Mouse (Mus musculus): ENCODE data around the gene 3110040M04Rik. TPM values are rescaled to one million over a fixed set of nuclear protein-coding genes. Genes with fewer than 3 reads are reported as not detected.
"Not testable (repeated sequence)": the region's sequence is repeated elsewhere in the genome, so short reads cannot be mapped to it uniquely, and the experiment has no call there.

The 3110040M04Rik gene
- total and polyA plus RNA-seq, 2 experiments from 2014 or later: not detected

DNA sequence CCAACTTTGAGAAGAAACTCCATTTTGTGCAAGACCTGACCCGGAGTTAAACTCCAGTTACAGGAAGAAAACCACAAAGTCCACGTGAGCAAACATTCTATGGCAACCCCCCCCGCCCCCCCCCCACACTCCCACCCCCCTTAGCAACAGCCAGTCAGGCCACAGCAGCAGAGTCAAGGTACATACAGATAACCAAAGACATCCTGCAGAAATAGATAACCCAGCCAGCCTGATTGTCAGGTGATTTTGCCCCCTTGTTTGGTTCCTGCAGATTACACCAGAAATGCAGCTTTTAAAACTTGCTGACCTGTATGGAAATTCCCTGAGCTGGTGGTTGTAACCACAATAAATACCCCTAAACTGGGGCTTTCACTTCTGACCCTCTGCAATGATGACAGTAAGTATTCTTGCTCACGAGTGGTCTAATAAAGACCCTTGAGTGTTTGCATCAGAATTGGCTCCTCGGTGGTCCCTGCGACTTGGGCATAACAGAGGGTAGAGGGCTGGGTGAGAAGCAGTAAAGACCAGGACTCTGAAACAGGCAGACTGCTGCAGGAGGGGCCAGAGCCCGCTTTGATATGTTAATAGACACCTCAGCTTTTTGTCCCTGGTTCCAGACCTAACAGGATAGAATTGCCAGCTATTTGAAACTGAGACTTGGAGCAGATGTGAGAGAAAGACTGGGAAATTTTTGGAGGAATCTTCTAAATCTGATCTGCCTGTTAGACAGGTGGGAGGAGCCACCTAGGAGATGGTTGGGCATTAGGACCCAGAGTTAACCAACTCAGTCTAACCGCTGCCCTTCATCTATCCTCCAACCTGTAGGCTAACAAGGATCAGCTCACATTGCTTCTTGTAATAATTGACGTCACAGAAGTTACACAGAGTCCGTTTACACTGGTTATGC, 26.6 kb upstream of the 3110040M04Rik start:
- Histone ChIP-seq H3K4me1 (ENCODE audit: control insufficient read depth, insufficient read depth) (0 out of 2 replicates have a peak, but pooled peaks cover 7% of the 10 kb centered on the region), H3K27me3 (ENCODE audit: control insufficient read depth, insufficient read depth, low read length) (no peaks in the 10 kb centered on the region), H3K9me3 (replicated peaks; ENCODE audit: control insufficient read depth, low read length) (no peaks in the 10 kb centered on the region), H3K4me3 (ENCODE audit: low read depth, low read length) (peak overlapping the region; percentile 14; the same call in 1 of the 2 replicates), H3K36me3 (replicated peaks; ENCODE audit: control insufficient read depth, insufficient read depth, low read length) (no peaks in the 10 kb centered on the region), H3K27ac (ENCODE audit: low read depth) (no peak overlapping the region), H3K4me2 (ENCODE audit: low read depth, low read length) (peak overlapping the region; percentile 37; the same call in 1 of the 2 replicates), H3K9ac (replicated peaks; ENCODE audit: low read depth, low read length) (no peak overlapping the region)
- TF ChIP-seq EP300 (IDR thresholded peaks at IDR 0.05; ENCODE audit: low read depth) (no peak), CTCF (IDR thresholded peaks at IDR 0.05; ENCODE audit: low read depth) (no peak)
- ATAC-seq (ENCODE audit: insufficient read depth, low read depth) (peak; percentile 66), DNase-seq (ENCODE audit: low spot score) (peak; percentile 43)
- 22% methylated on average over 10 of the region's 10 CpGs for WGBS

DNA sequence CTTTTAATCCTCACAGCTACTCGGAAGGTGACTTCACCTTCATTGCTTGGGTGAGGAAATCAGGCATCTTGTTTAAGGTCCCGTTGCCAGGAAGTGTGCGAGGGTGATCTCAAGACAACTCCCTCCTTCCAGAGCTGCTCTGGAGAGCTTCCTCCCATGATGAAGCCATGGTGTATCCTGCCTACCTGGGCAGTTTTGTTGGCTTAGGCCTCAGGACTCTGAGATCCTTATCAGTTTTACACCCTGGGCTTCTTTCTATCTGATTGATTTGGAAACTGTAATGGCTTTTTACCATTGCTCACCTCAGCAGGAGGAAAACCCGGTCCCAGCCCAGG, 26.0 kb upstream of the 3110040M04Rik start:
- peak overlapping the region; percentile 14; the same call in 1 of the 2 replicates for H3K4me3 ChIP-seq (ENCODE audit: low read depth, low read length)
- H3K27ac ChIP-seq (ENCODE audit: low read depth): no peak overlapping the region
- 0 out of 2 replicates have a peak, but pooled peaks cover 7% of the 10 kb centered on the region for H3K4me1 ChIP-seq (ENCODE audit: control insufficient read depth, insufficient read depth)
- ATAC-seq (ENCODE audit: insufficient read depth, low read depth): no peak
- DNase-seq (ENCODE audit: low spot score): no peak
- no peak overlapping the region for H3K9ac ChIP-seq (replicated peaks; ENCODE audit: low read depth, low read length)
- TF ChIP-seq EP300 (IDR thresholded peaks at IDR 0.05; ENCODE audit: low read depth): no peak
- no peak for TF ChIP-seq CTCF (IDR thresholded peaks at IDR 0.05; ENCODE audit: low read depth)
- H3K4me2 ChIP-seq (ENCODE audit: low read depth, low read length): peak overlapping the region; percentile 37; the same call in 1 of the 2 replicates
- no peaks in the 10 kb centered on the region for H3K9me3 ChIP-seq (replicated peaks; ENCODE audit: control insufficient read depth, low read length)
- 31% methylated on average over 4 of the region's 4 CpGs for WGBS
- no peaks in the 10 kb centered on the region for H3K27me3 ChIP-seq (ENCODE audit: control insufficient read depth, insufficient read depth, low read length)
- H3K36me3 ChIP-seq (replicated peaks; ENCODE audit: control insufficient read depth, insufficient read depth, low read length): no peaks in the 10 kb centered on the region

DNA sequence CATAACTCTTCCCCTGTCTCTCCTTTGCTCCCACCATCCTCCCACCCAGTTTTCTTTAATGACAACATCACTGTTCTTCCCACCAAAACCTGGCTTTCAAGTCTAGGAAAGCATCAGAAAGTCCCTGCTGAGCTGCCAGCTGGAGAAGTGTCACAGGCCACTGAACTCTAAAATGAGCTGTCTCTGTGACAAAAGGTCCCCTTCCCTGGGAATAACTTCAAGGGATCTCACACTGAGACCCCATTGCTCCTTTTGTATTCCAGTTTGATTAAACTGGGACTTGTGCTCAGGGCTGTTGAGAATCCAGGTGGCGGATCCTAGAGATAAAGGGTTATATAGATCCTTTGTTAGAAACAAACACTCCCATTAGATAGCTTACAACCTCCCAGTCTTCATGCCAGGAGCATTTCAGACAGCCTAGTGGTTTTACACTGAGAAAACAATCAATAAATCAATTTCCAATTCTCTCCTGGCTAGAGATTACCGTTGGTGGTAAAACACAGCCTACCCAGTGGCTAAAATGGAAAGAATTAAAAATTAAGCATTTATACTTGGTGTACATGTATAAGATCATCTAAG, 25.3 kb upstream of the 3110040M04Rik start:
- Histone ChIP-seq H3K27me3 (ENCODE audit: control insufficient read depth, insufficient read depth, low read length) (no peaks in the 10 kb centered on the region), H3K4me1 (ENCODE audit: control insufficient read depth, insufficient read depth) (0 out of 2 replicates have a peak, but pooled peaks cover 7% of the 10 kb centered on the region), H3K4me3 (ENCODE audit: low read depth, low read length) (no peak overlapping the region), H3K9me3 (replicated peaks; ENCODE audit: control insufficient read depth, low read length) (no peaks in the 10 kb centered on the region), H3K9ac (replicated peaks; ENCODE audit: low read depth, low read length) (no peak overlapping the region), H3K36me3 (replicated peaks; ENCODE audit: control insufficient read depth, insufficient read depth, low read length) (no peaks in the 10 kb centered on the region), H3K4me2 (ENCODE audit: low read depth, low read length) (no peak overlapping the region), H3K27ac (ENCODE audit: low read depth) (no peak overlapping the region)
- DNase-seq (ENCODE audit: low spot score) (no peak), ATAC-seq (ENCODE audit: insufficient read depth, low read depth) (no peak)
- 82% methylated on average over 2 of the region's 2 CpGs for WGBS
- TF ChIP-seq CTCF (IDR thresholded peaks at IDR 0.05; ENCODE audit: low read depth): no peak
- TF ChIP-seq EP300 (IDR thresholded peaks at IDR 0.05; ENCODE audit: low read depth): no peak

DNA sequence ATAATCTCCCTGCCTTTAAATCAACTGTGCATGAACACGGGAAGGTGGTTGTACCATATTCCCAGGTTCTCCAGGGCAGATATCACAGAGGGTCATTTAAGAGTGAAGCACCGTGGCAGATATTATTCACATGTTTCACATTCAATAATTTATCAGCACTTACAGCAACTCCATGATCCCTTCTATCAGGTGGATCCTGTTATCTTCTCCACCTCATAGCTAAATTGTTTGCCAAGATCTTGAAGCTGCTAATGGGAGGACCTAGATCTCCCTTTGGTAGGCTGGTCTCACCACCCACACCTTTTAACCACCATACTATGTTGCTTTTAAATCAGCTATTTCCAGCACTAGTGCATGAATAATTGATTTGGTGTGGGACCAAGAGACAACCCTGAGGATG, 23.8 kb upstream of the 3110040M04Rik start:
- ATAC-seq (ENCODE audit: insufficient read depth, low read depth): no peak
- Histone ChIP-seq H3K27ac (ENCODE audit: low read depth) (no peak overlapping the region), H3K27me3 (ENCODE audit: control insufficient read depth, insufficient read depth, low read length) (no peaks in the 10 kb centered on the region), H3K4me3 (ENCODE audit: low read depth, low read length) (no peak overlapping the region), H3K4me1 (ENCODE audit: control insufficient read depth, insufficient read depth) (0 out of 2 replicates have a peak, but pooled peaks cover 7% of the 10 kb centered on the region), H3K9me3 (replicated peaks; ENCODE audit: control insufficient read depth, low read length) (no peaks in the 10 kb centered on the region), H3K4me2 (ENCODE audit: low read depth, low read length) (no peak overlapping the region), H3K36me3 (replicated peaks; ENCODE audit: control insufficient read depth, insufficient read depth, low read length) (no peaks in the 10 kb centered on the region), H3K9ac (replicated peaks; ENCODE audit: low read depth, low read length) (no peak overlapping the region)
- WGBS: 70% methylated on average over 2 of the region's 2 CpGs
- no peak for TF ChIP-seq CTCF (IDR thresholded peaks at IDR 0.05; ENCODE audit: low read depth)
- no peak for TF ChIP-seq EP300 (IDR thresholded peaks at IDR 0.05; ENCODE audit: low read depth)
- no peak for DNase-seq (ENCODE audit: low spot score)

DNA sequence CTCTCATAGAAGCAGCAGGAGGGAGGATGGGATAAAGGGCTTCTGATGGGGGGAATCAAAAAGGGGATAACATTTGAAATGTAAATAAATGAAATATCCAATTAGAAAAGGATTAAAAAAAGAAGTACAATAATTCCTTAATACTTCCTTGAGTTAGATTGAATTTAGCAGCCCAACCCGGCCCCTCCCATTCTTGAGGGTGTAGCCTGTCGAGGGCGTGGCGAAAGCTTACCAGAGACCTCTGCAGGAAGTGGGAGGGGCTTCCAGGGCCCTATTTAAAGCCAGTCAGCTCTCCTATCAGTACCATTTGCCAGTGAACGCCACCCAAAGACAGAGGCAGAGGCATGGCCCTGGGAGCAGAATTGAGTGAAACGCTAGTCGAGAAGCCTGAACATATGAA, 21.7 kb upstream of the 3110040M04Rik start, which contains the start of gene Gm47985:
Gm47985 (plus strand) TSS at position 272 of the 400 bp plus-strand sequence.
- WGBS: no CpG with 5 or more reads among the region's 7 CpGs
- not testable (repeated sequence) for H3K4me2 ChIP-seq (ENCODE audit: low read depth, low read length); H3K4me1 ChIP-seq (ENCODE audit: control insufficient read depth, insufficient read depth); ATAC-seq (ENCODE audit: insufficient read depth, low read depth); H3K9ac ChIP-seq (replicated peaks; ENCODE audit: low read depth, low read length); H3K36me3 ChIP-seq (replicated peaks; ENCODE audit: control insufficient read depth, insufficient read depth, low read length); H3K4me3 ChIP-seq (ENCODE audit: low read depth, low read length); DNase-seq (ENCODE audit: low spot score); H3K27me3 ChIP-seq (ENCODE audit: control insufficient read depth, insufficient read depth, low read length); H3K27ac ChIP-seq (ENCODE audit: low read depth); H3K9me3 ChIP-seq (replicated peaks; ENCODE audit: control insufficient read depth, low read length)

DNA sequence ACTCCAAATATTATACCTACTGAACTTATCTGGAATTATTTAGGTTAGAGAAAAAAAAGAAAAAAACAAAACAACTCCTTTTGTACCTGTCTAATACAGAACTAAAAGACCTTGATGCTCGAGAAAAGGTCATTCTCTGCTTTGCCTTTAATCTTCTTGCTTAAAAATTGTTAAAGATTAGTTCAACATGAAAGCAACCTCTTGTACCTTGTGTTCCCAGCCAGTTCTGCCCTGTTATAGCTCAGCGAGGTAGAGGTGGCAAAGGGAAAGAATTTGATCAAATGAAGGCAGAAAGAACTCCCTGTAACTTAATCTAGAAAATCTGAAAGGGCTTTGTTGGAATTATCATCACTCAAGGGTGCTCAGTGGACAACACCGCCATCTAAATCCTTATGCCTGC, 17.7 kb upstream of the 3110040M04Rik start:
- not testable (repeated sequence) for H3K4me3 ChIP-seq (ENCODE audit: low read depth, low read length); H3K9ac ChIP-seq (replicated peaks; ENCODE audit: low read depth, low read length); ATAC-seq (ENCODE audit: insufficient read depth, low read depth); DNase-seq (ENCODE audit: low spot score); H3K4me1 ChIP-seq (ENCODE audit: control insufficient read depth, insufficient read depth); H3K27ac ChIP-seq (ENCODE audit: low read depth); H3K27me3 ChIP-seq (ENCODE audit: control insufficient read depth, insufficient read depth, low read length); H3K4me2 ChIP-seq (ENCODE audit: low read depth, low read length); H3K9me3 ChIP-seq (replicated peaks; ENCODE audit: control insufficient read depth, low read length); H3K36me3 ChIP-seq (replicated peaks; ENCODE audit: control insufficient read depth, insufficient read depth, low read length)
- WGBS: 78% methylated on average over 3 of the region's 3 CpGs

DNA sequence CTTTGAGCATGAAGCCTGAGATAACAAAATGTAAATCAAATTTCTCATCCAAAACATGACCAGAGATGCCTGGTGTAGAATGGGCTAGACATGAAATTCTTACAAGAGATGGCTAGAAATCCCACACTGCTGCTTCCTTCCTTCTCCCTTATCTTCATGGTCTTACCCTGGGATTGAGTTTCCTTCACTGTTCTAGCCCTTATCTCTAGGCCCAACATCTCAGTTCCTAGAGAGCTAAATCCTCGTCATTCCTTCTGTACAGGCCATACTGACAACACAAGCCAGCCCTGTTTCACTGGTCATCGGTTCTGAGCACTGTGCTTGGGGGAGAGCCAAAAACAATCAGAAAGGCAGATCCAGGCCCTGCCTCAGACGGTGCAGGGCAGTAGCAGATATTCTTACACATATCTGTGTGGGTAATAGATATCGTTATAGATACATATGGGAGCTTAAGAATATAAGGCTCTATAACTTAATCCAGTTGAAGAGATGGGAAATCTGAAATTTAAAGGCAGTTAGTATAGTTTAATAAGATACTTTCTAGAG, 17.0 kb upstream of the 3110040M04Rik start:
- H3K9me3 ChIP-seq (replicated peaks; ENCODE audit: control insufficient read depth, low read length); H3K4me2 ChIP-seq (ENCODE audit: low read depth, low read length); H3K4me3 ChIP-seq (ENCODE audit: low read depth, low read length); DNase-seq (ENCODE audit: low spot score); H3K36me3 ChIP-seq (replicated peaks; ENCODE audit: control insufficient read depth, insufficient read depth, low read length); ATAC-seq (ENCODE audit: insufficient read depth, low read depth); H3K9ac ChIP-seq (replicated peaks; ENCODE audit: low read depth, low read length); H3K27me3 ChIP-seq (ENCODE audit: control insufficient read depth, insufficient read depth, low read length); H3K4me1 ChIP-seq (ENCODE audit: control insufficient read depth, insufficient read depth); H3K27ac ChIP-seq (ENCODE audit: low read depth): not testable (repeated sequence)
- 54% methylated on average over 4 of the region's 4 CpGs for WGBS

Data from heart, postnatal 0 days (tissue).